In the genomic region with DNA sequence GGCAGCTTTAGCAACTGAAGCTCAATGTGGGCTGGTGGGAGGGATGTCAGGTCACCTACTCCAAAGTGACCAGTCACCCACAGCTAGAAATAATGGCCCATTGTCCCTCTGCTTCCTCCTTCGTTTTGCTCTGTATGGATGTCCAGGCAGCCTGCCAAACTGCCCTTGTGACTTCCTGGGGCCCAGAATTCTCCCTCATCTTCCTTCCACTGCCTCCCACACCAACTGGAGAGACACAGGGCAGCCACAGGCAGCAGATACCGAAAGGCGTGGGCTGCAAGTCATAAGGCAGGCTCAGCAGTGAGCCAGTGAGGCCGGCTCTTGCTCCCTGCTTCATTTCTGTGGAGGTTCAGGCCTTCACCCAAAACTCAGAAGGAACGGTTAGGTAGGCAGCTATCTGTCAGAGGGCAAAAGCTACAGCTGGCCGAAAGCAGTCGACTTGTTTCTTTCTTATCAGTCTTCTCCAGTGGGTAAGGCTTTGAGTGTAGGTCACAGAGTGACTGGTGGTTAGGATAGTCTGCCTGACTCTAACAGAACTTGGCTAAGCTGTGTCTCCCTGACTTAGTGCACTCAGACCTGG, we compare ENCODE assay signal across 8 mouse cellular contexts. TPM values are rescaled to one million over a fixed set of nuclear protein-coding genes. Genes with fewer than 3 reads are reported as not detected.
A peak's percentile ranks its signal among the peaks of the same experiment; 100 is the strongest.
DNase-seq lines count a peak whose midpoint lies in the region; ATAC-seq and TF ChIP-seq lines count a peak whose summit lies in the region.

No protein-coding gene starts in this region.

- peak; percentile 91 for DNase-seq in MEL (ENCODE audit: low read depth, low spot score)
- peak; percentile 74 for DNase-seq in c-Kit-positive CD71-positive TER-119-negative erythroid progenitor cells, embryonic 14.5 days (ENCODE audit: low read depth)
- peak; percentile 61 for DNase-seq in gastrocnemius, adult 18-20 months (ENCODE audit: low spot score)
- peak; percentile 31 to 53 for DNase-seq in layer of hippocampus, postnatal 14 days (ENCODE audit: low spot score in 2 of 2)
- DNase-seq in right cerebral cortex, postnatal 4 days = peak; percentile 59
- DNase-seq in thymus, postnatal 4 days = no peak

- peak overlapping the region; percentile 5 to 17 for H3K4me3 ChIP-seq in MEL (ENCODE audit: control insufficient read depth in 1 of 2, insufficient read depth in 1 of 2, low read depth in 2 of 2, low read length in 2 of 2)
- no peak overlapping the region for H3K4me3 ChIP-seq in hindbrain, embryonic 13.5 days
- H3K4me3 ChIP-seq in lung, embryonic 15.5 days = no peak overlapping the region

- WGBS in hindbrain, embryonic 13.5 days = 62% methylated on average over 7 of the region's 7 CpGs
- 16% methylated on average over 7 of the region's 7 CpGs for WGBS in lung, embryonic 15.5 days

- peak; percentile 30 to 65; a peak in 2 of 4 replicates for TF ChIP-seq POLR2A in MEL (IDR thresholded peaks at IDR 0.05; ENCODE audit: control insufficient read depth in 1 of 2, insufficient read depth in 1 of 2, low read depth in 1 of 2, low read length in 2 of 2, poor library complexity in 1 of 2)

- H3K27me3 ChIP-seq in MEL (ENCODE audit: control insufficient read depth in 1 of 2, insufficient read depth in 2 of 2, low read length in 2 of 2) = no peaks in the 10 kb centered on the region
- H3K27me3 ChIP-seq in hindbrain, embryonic 13.5 days = no peaks in the 10 kb centered on the region
- H3K27me3 ChIP-seq in lung, embryonic 15.5 days = no peaks in the 10 kb centered on the region

- H3K79me2 ChIP-seq in MEL (ENCODE audit: control insufficient read depth, insufficient read depth, low read length, poor library complexity) = no peaks in the 10 kb centered on the region

- H3K9ac ChIP-seq in MEL (ENCODE audit: control insufficient read depth, low read depth, low read length, poor library complexity, severe bottlenecking) = peak overlapping the region; percentile 60
- no peak overlapping the region for H3K9ac ChIP-seq in hindbrain, embryonic 13.5 days
- no peak overlapping the region for H3K9ac ChIP-seq in lung, embryonic 15.5 days

- peak; percentile 54 to 90 for TF ChIP-seq EP300 in MEL (IDR thresholded peaks at IDR 0.05; ENCODE audit: low read depth in 1 of 2, low read length in 2 of 2)

- H3K27ac ChIP-seq in MEL (ENCODE audit: control insufficient read depth, low read depth, low read length) = peak overlapping the region; percentile 89
- H3K27ac ChIP-seq in hindbrain, embryonic 13.5 days = peak overlapping the region; percentile 44
- H3K27ac ChIP-seq in lung, embryonic 15.5 days = peak overlapping the region; percentile 92

- H3K4me1 ChIP-seq in MEL (ENCODE audit: control insufficient read depth in 1 of 2, insufficient read depth in 2 of 2, low read length in 2 of 2) = peaks cover 6 to 12% of the 10 kb centered on the region in 2 experiments
- peaks cover 12% of the 10 kb centered on the region for H3K4me1 ChIP-seq in hindbrain, embryonic 13.5 days (replicated peaks)
- H3K4me1 ChIP-seq in lung, embryonic 15.5 days = peaks cover 40% of the 10 kb centered on the region

- no peaks in the 10 kb centered on the region for H3K9me3 ChIP-seq in MEL (replicated peaks; ENCODE audit: insufficient read depth, low read length)
- H3K9me3 ChIP-seq in hindbrain, embryonic 13.5 days = no peaks in the 10 kb centered on the region
- H3K9me3 ChIP-seq in lung, embryonic 15.5 days = no peaks in the 10 kb centered on the region

- H3K4me2 ChIP-seq in hindbrain, embryonic 13.5 days = no peak overlapping the region
- H3K4me2 ChIP-seq in lung, embryonic 15.5 days = peak overlapping the region; percentile 10

- no peak for TF ChIP-seq RAD21 in MEL (IDR thresholded peaks at IDR 0.05; ENCODE audit: low read depth, low read length)

- no peak for TF ChIP-seq CTCF in MEL (IDR thresholded peaks at IDR 0.05 in 2 of 3, conservative IDR thresholded peaks at IDR 0.05 in 1 of 3; ENCODE audit: control insufficient read depth in 1 of 3, insufficient read depth in 1 of 3, low read depth in 2 of 3, low read length in 3 of 3, poor library complexity in 1 of 3, severe bottlenecking in 1 of 3)

- peaks cover 0 to 15% of the 10 kb centered on the region in 2 experiments; a peak in 2 of 4 replicates for H3K36me3 ChIP-seq in MEL (ENCODE audit: control insufficient read depth in 1 of 2, insufficient read depth in 2 of 2, low read length in 2 of 2)
- H3K36me3 ChIP-seq in hindbrain, embryonic 13.5 days = no peaks in the 10 kb centered on the region
- no peaks in the 10 kb centered on the region for H3K36me3 ChIP-seq in lung, embryonic 15.5 days

- no peak for ATAC-seq in hindbrain, embryonic 13.5 days (ENCODE audit: low FRiP score)
- peak; percentile 71; the same call in 1 of the 2 replicates for ATAC-seq in lung, embryonic 15.5 days (ENCODE audit: borderline replicate concordance, extremely low read depth, low FRiP score, low TSS enrichment)

TF ChIP-seq in MEL, 35 proteins besides CTCF, POLR2A, EP300 and RAD21 (continues in another document):
- TF ChIP-seq ZNF384 (IDR thresholded peaks at IDR 0.05; ENCODE audit: low read depth, low read length) (no peak), MAFK (IDR thresholded peaks at IDR 0.05; ENCODE audit: borderline replicate concordance, low read depth, low read length) (no peak), JUND (IDR thresholded peaks at IDR 0.05; ENCODE audit: low read depth, low read length) (no peak), MYC (IDR thresholded peaks at IDR 0.05; ENCODE audit: low read depth, low read length) (0 out of 2 replicates have a peak, but pooled peaks have one; percentile 47), MAX (IDR thresholded peaks at IDR 0.05; ENCODE audit: low read length) (peak; percentile 21; the same call in 1 of the 2 replicates), TCF12 (IDR thresholded peaks at IDR 0.05; ENCODE audit: low read depth, low read length) (peak; percentile 80), TBP (IDR thresholded peaks at IDR 0.05; ENCODE audit: low read depth, low read length) (peak; percentile 80), SIN3A (IDR thresholded peaks at IDR 0.05; ENCODE audit: low read length) (peak; percentile 73), GATA1 (IDR thresholded peaks at IDR 0.05; ENCODE audit: low read depth, low read length) (peak; percentile 84), MAZ (IDR thresholded peaks at IDR 0.05; ENCODE audit: low read depth, low read length) (no peak), MYB (IDR thresholded peaks at IDR 0.05; ENCODE audit: low read depth, low read length) (peak; percentile 78), CHD2 (IDR thresholded peaks at IDR 0.05; ENCODE audit: low read length) (no peak), RCOR1 (IDR thresholded peaks at IDR 0.05; ENCODE audit: low read depth, low read length) (no peak), E2F4 (IDR thresholded peaks at IDR 0.05; ENCODE audit: borderline replicate concordance, low read depth, low read length) (no peak), POLR2AphosphoS2 (IDR thresholded peaks at IDR 0.05; ENCODE audit: low read length) (peak; percentile 48; the same call in 1 of the 2 replicates), TAL1 (IDR thresholded peaks at IDR 0.05; ENCODE audit: low read length) (peak; percentile 91), HCFC1 (IDR thresholded peaks at IDR 0.05; ENCODE audit: low read depth, low read length) (no peak), MXI1 (IDR thresholded peaks at IDR 0.05; ENCODE audit: low read depth, low read length) (peak; percentile 58), USF2 (IDR thresholded peaks at IDR 0.05; ENCODE audit: borderline replicate concordance in 1 of 2, insufficient read depth in 1 of 2, low read depth in 1 of 2, low read length in 2 of 2) (no peak), MEF2A (IDR thresholded peaks at IDR 0.05; ENCODE audit: extremely low read depth, insufficient replicate concordance, low read depth, low read length, poor library complexity, severe bottlenecking) (no peak), USF1 (IDR thresholded peaks at IDR 0.05; ENCODE audit: low read depth, low read length) (peak; percentile 80), ZMIZ1 (IDR thresholded peaks at IDR 0.05; ENCODE audit: low read depth, low read length) (no peak), KAT2A (conservative IDR thresholded peaks at IDR 0.05; ENCODE audit: low read depth, low read length) (no peak), BHLHE40 (IDR thresholded peaks at IDR 0.05; ENCODE audit: borderline replicate concordance, low read depth, low read length) (no peak), ZKSCAN1 (IDR thresholded peaks at IDR 0.05; ENCODE audit: low read depth, low read length) (no peak), NELFE (IDR thresholded peaks at IDR 0.05; ENCODE audit: low read depth, low read length) (peak; percentile 55), ZC3H11A (IDR thresholded peaks at IDR 0.05; ENCODE audit: low read depth, low read length) (0 out of 2 replicates have a peak, but pooled peaks have one; percentile 5), CHD1 (IDR thresholded peaks at IDR 0.05; ENCODE audit: low read depth, low read length) (no peak), GABPA (IDR thresholded peaks at IDR 0.05; ENCODE audit: low read depth, low read length) (0 out of 2 replicates have a peak, but pooled peaks have one; percentile 18), UBTF (IDR thresholded peaks at IDR 0.05; ENCODE audit: borderline replicate concordance, insufficient read depth, low read depth, low read length) (0 out of 2 replicates have a peak, but pooled peaks have one; percentile 43), SMC3 (IDR thresholded peaks at IDR 0.05; ENCODE audit: low read depth, low read length) (no peak)

RNA-seq across cellular contexts. Expression of gene Vdac2, which starts 2.2 kb away (rescaled TPM):
- 247 and 248 TPM in 2 replicates for total RNA-seq in MEL (2012; rRNA removed)
- polyA plus RNA-seq in MEL (2012; ENCODE audit: insufficient read depth in 1 of 2, insufficient read length in 2 of 2, low read depth in 1 of 2, low replicate concordance in 2 of 2, missing spikeins in 1 of 2) = 100 to 1,000 TPM in 1 of 2 experiments, 10 to 100 TPM in 1; 74.9 to 327 TPM
- 100 to 1,000 TPM; 304 to 312 TPM for total RNA-seq in gastrocnemius, adult 18-20 months (2021)
- polyA plus RNA-seq in hindbrain, embryonic 13.5 days (2015; fragmentation: Nextera tagmentation; extraction: Ambion mirVana) = 250 and 265 TPM in 2 replicates
- 100 to 1,000 TPM; 231 to 233 TPM for total RNA-seq in layer of hippocampus, postnatal 14 days (2021)
- polyA plus RNA-seq in lung, embryonic 15.5 days (2015; fragmentation: Nextera tagmentation; extraction: Ambion mirVana) = 280 and 281 TPM in 2 replicates

RNA-seq across cellular contexts. Expression of gene Comtd1, which starts 25.9 kb away (rescaled TPM):
- total RNA-seq in MEL (2012; rRNA removed) = 31.1 and 36.4 TPM in 2 replicates
- polyA plus RNA-seq in MEL (2012; ENCODE audit: insufficient read depth in 1 of 2, insufficient read length in 2 of 2, low read depth in 1 of 2, low replicate concordance in 2 of 2, missing spikeins in 1 of 2) = 10 to 100 TPM in 1 of 2 experiments, not detected in 1; 35.7 TPM
- total RNA-seq in gastrocnemius, adult 18-20 months (2021) = 10 to 100 TPM in 1 of 2 experiments, 1 to 10 TPM in 1; 6.1 to 11.3 TPM
- 34.2 TPM in 2 replicates for polyA plus RNA-seq in hindbrain, embryonic 13.5 days (2015; fragmentation: Nextera tagmentation; extraction: Ambion mirVana)
- 10 to 100 TPM; 32.3 to 34.7 TPM for total RNA-seq in layer of hippocampus, postnatal 14 days (2021)
- polyA plus RNA-seq in lung, embryonic 15.5 days (2015; fragmentation: Nextera tagmentation; extraction: Ambion mirVana) = 15.0 and 16.9 TPM in 2 replicates

Comparison
In these comparisons a context has a peak if more than half of its experiments do, and no peak if none do; other contexts are left out.
1. H3K4me3 ChIP-seq: peak in MEL (2 of 2); none in hindbrain, embryonic 13.5 days (single experiment) and lung, embryonic 15.5 days (single experiment).
2. Peak in every context shown above with its lines, with median percentiles within 50 percentile points of each other: H3K27ac ChIP-seq.